Mouse (Mus musculus) liver, adult 2 months (tissue): ENCODE results near the gene Oas2.

ENCODE experiments used
- CTCF ChIP-seq: fragments of 200-500 bp; IDR thresholded peaks from 2 replicates; pipeline ENCODE4 v1.5.1; 2011; ENCODE audit warnings: low read depth, low read length, control low read depth
- POLR2A ChIP-seq: fragments of 200-500 bp; IDR thresholded peaks from 2 replicates; pipeline ENCODE4 v1.6.1; 2011; ENCODE audit warnings: low read length, control low read depth; ENCODE audit not compliant: insufficient read depth; ENCODE audit errors: extremely low read depth

GRCm38 (mm10) chr5:120687484-120687851 lies 62.2 kb downstream of the Oas2 start:
- TF ChIP-seq CTCF (no peak), POLR2A (no peak)
